Mouse (Mus musculus): ENCODE results near the gene Lrrc27. TPM values are rescaled to one million over a fixed set of nuclear protein-coding genes. Genes with fewer than 3 reads are reported as not detected.

Lrrc27 gene
- polyA plus RNA-seq, 1 experiment, result 6.4 TPM

GRCm38 (mm10) chr7:139253462-139253861 is 40.7 kb downstream of the Lrrc27 start:
- Histone ChIP-seq H3K9me3 (replicated peaks; ENCODE audit: control insufficient read depth, insufficient read depth, low read length, poor library complexity, severe bottlenecking) (no peaks in the 10 kb centered on the region), H3K36me3 (ENCODE audit: control insufficient read depth, insufficient read depth, low read length, poor library complexity, severe bottlenecking) (no peaks in the 10 kb centered on the region), H3K9ac (ENCODE audit: low read depth, poor library complexity, severe bottlenecking) (no peak overlapping the region), H3K27ac (ENCODE audit: insufficient read depth, low read length) (no peak overlapping the region), H3K4me3 (ENCODE audit: low read depth, low read length) (no peak overlapping the region), H3K27me3 (ENCODE audit: control insufficient read depth, insufficient read depth, low read length, poor library complexity, severe bottlenecking) (0 out of 2 replicates have a peak, but pooled peaks cover 2% of the 10 kb centered on the region), H3K4me1 (ENCODE audit: control insufficient read depth, insufficient read depth, low read length) (peaks cover 10% of the 10 kb centered on the region)
- TF ChIP-seq POLR2A (IDR thresholded peaks at IDR 0.05; ENCODE audit: insufficient read depth, low read length) (no peak), CTCF (IDR thresholded peaks at IDR 0.05; ENCODE audit: low read depth, low read length) (no peak), EP300 (IDR thresholded peaks at IDR 0.05; ENCODE audit: insufficient read depth, low read depth, low read length) (no peak)

- Histone ChIP-seq H3K9ac (ENCODE audit: low read depth, poor library complexity, severe bottlenecking) (no peak overlapping the region), H3K4me1 (ENCODE audit: control insufficient read depth, insufficient read depth, low read length) (peaks cover 12% of the 10 kb centered on the region), H3K9me3 (replicated peaks; ENCODE audit: control insufficient read depth, insufficient read depth, low read length, poor library complexity, severe bottlenecking) (no peaks in the 10 kb centered on the region), H3K27me3 (ENCODE audit: control insufficient read depth, insufficient read depth, low read length, poor library complexity, severe bottlenecking) (no peaks in the 10 kb centered on the region), H3K4me3 (ENCODE audit: low read depth, low read length) (no peak overlapping the region), H3K27ac (ENCODE audit: insufficient read depth, low read length) (no peak overlapping the region), H3K36me3 (ENCODE audit: control insufficient read depth, insufficient read depth, low read length, poor library complexity, severe bottlenecking) (no peaks in the 10 kb centered on the region)
- no peak for TF ChIP-seq POLR2A (IDR thresholded peaks at IDR 0.05; ENCODE audit: insufficient read depth, low read length)
- TF ChIP-seq CTCF (IDR thresholded peaks at IDR 0.05; ENCODE audit: low read depth, low read length), result no peak
- no peak for TF ChIP-seq EP300 (IDR thresholded peaks at IDR 0.05; ENCODE audit: insufficient read depth, low read depth, low read length)
Measured at GRCm38 (mm10) chr7:139254626-139255025, 41.8 kb downstream of the Lrrc27 start.

GRCm38 (mm10) chr7:139257752-139258542 is 45.2 kb downstream of the Lrrc27 start:
- Histone ChIP-seq H3K36me3 (ENCODE audit: control insufficient read depth, insufficient read depth, low read length, poor library complexity, severe bottlenecking) (no peaks in the 10 kb centered on the region), H3K9ac (ENCODE audit: low read depth, poor library complexity, severe bottlenecking) (no peak overlapping the region), H3K27me3 (ENCODE audit: control insufficient read depth, insufficient read depth, low read length, poor library complexity, severe bottlenecking) (no peaks in the 10 kb centered on the region), H3K4me1 (ENCODE audit: control insufficient read depth, insufficient read depth, low read length) (peaks cover 11% of the 10 kb centered on the region), H3K4me3 (ENCODE audit: low read depth, low read length) (no peak overlapping the region), H3K9me3 (replicated peaks; ENCODE audit: control insufficient read depth, insufficient read depth, low read length, poor library complexity, severe bottlenecking) (no peaks in the 10 kb centered on the region), H3K27ac (ENCODE audit: insufficient read depth, low read length) (no peak overlapping the region)
- TF ChIP-seq POLR2A (IDR thresholded peaks at IDR 0.05; ENCODE audit: insufficient read depth, low read length) (no peak), EP300 (IDR thresholded peaks at IDR 0.05; ENCODE audit: insufficient read depth, low read depth, low read length) (peak; percentile 56; the same call in 1 of the 2 replicates), CTCF (IDR thresholded peaks at IDR 0.05; ENCODE audit: low read depth, low read length) (no peak)

GRCm38 (mm10) chr7:139264337-139264736 is 51.5 kb downstream of the Lrrc27 start:
- H3K4me3 ChIP-seq (ENCODE audit: low read depth, low read length), result no peak overlapping the region

GRCm38 (mm10) chr7:139265634-139266033 is 52.8 kb downstream of the Lrrc27 start:
- peaks cover 2% of the 10 kb centered on the region for H3K4me1 ChIP-seq (ENCODE audit: control insufficient read depth, insufficient read depth, low read length)
- no peaks in the 10 kb centered on the region for H3K27me3 ChIP-seq (ENCODE audit: control insufficient read depth, insufficient read depth, low read length, poor library complexity, severe bottlenecking)
- H3K27ac ChIP-seq (ENCODE audit: insufficient read depth, low read length), result no peak overlapping the region
- no peak overlapping the region for H3K9ac ChIP-seq (ENCODE audit: low read depth, poor library complexity, severe bottlenecking)
- H3K4me3 ChIP-seq (ENCODE audit: low read depth, low read length), result no peak overlapping the region
- TF ChIP-seq EP300 (IDR thresholded peaks at IDR 0.05; ENCODE audit: insufficient read depth, low read depth, low read length) (no peak), POLR2A (IDR thresholded peaks at IDR 0.05; ENCODE audit: insufficient read depth, low read length) (no peak), CTCF (IDR thresholded peaks at IDR 0.05; ENCODE audit: low read depth, low read length) (no peak)
- H3K9me3 ChIP-seq (replicated peaks; ENCODE audit: control insufficient read depth, insufficient read depth, low read length, poor library complexity, severe bottlenecking), result no peaks in the 10 kb centered on the region
- no peaks in the 10 kb centered on the region for H3K36me3 ChIP-seq (ENCODE audit: control insufficient read depth, insufficient read depth, low read length, poor library complexity, severe bottlenecking)

More at GRCm38 (mm10) chr7:139264337-139264736, 51.5 kb downstream of the Lrrc27 start:
- H3K9ac ChIP-seq (ENCODE audit: low read depth, poor library complexity, severe bottlenecking), result no peak overlapping the region
- TF ChIP-seq CTCF (IDR thresholded peaks at IDR 0.05; ENCODE audit: low read depth, low read length), result no peak
- TF ChIP-seq POLR2A (IDR thresholded peaks at IDR 0.05; ENCODE audit: insufficient read depth, low read length), result no peak
- no peak for TF ChIP-seq EP300 (IDR thresholded peaks at IDR 0.05; ENCODE audit: insufficient read depth, low read depth, low read length)
- no peaks in the 10 kb centered on the region for H3K27me3 ChIP-seq (ENCODE audit: control insufficient read depth, insufficient read depth, low read length, poor library complexity, severe bottlenecking)
- no peaks in the 10 kb centered on the region for H3K9me3 ChIP-seq (replicated peaks; ENCODE audit: control insufficient read depth, insufficient read depth, low read length, poor library complexity, severe bottlenecking)
- no peak overlapping the region for H3K27ac ChIP-seq (ENCODE audit: insufficient read depth, low read length)
- no peaks in the 10 kb centered on the region for H3K36me3 ChIP-seq (ENCODE audit: control insufficient read depth, insufficient read depth, low read length, poor library complexity, severe bottlenecking)
- peaks cover 2% of the 10 kb centered on the region for H3K4me1 ChIP-seq (ENCODE audit: control insufficient read depth, insufficient read depth, low read length)

- Histone ChIP-seq H3K4me3 (ENCODE audit: low read depth, low read length) (no peak overlapping the region), H3K27ac (ENCODE audit: insufficient read depth, low read length) (no peak overlapping the region), H3K27me3 (ENCODE audit: control insufficient read depth, insufficient read depth, low read length, poor library complexity, severe bottlenecking) (no peaks in the 10 kb centered on the region), H3K9me3 (replicated peaks; ENCODE audit: control insufficient read depth, insufficient read depth, low read length, poor library complexity, severe bottlenecking) (no peaks in the 10 kb centered on the region), H3K4me1 (ENCODE audit: control insufficient read depth, insufficient read depth, low read length) (peaks cover 2% of the 10 kb centered on the region), H3K9ac (ENCODE audit: low read depth, poor library complexity, severe bottlenecking) (no peak overlapping the region), H3K36me3 (ENCODE audit: control insufficient read depth, insufficient read depth, low read length, poor library complexity, severe bottlenecking) (no peaks in the 10 kb centered on the region)
- TF ChIP-seq EP300 (IDR thresholded peaks at IDR 0.05; ENCODE audit: insufficient read depth, low read depth, low read length) (no peak), POLR2A (IDR thresholded peaks at IDR 0.05; ENCODE audit: insufficient read depth, low read length) (no peak), CTCF (IDR thresholded peaks at IDR 0.05; ENCODE audit: low read depth, low read length) (no peak)
Measured at GRCm38 (mm10) chr7:139266431-139266830, 53.6 kb downstream of the Lrrc27 start.
